Mouse (Mus musculus) liver, embryonic 15.5 days (tissue): ENCODE measurements around the gene Brinp2. TPM values are rescaled to one million over a fixed set of nuclear protein-coding genes. Genes with fewer than 3 reads are reported as not detected.

ENCODE experiments used
- ATAC-seq: fragments of 200-750 bp; cut with Nextera tagmentation; 2 replicates; pipeline ENCODE4 v1.8.0; 2017; ENCODE audit warnings: moderate number of reproducible peaks, mild to moderate bottlenecking, moderate library complexity; ENCODE audit not compliant: insufficient read depth
- H3K27ac ChIP-seq: fragments of 300-500 bp; sonication (generic); replicated peaks from 2 replicates; pipeline ENCODE4 v1.5.1; 2015; ENCODE audit warnings: mild to moderate bottlenecking, inconsistent platforms
- H3K27me3 ChIP-seq: fragments of 300-500 bp; sonication (generic); 2 replicates; pipeline ENCODE4 v1.6.1; 2015; ENCODE audit warnings: mild to moderate bottlenecking, inconsistent platforms
- H3K36me3 ChIP-seq: fragments of 300-500 bp; sonication (generic); replicated peaks from 2 replicates; pipeline ENCODE4 v1.6.1; 2015; ENCODE audit warnings: moderate library complexity, mild to moderate bottlenecking, inconsistent platforms
- H3K4me1 ChIP-seq: fragments of 300-500 bp; sonication (generic); replicated peaks from 2 replicates; pipeline ENCODE4 v1.6.1; 2015; ENCODE audit warnings: inconsistent platforms
- H3K4me2 ChIP-seq: fragments of 300-500 bp; sonication (generic); 2 replicates; pipeline ENCODE4 v1.6.1; 2015; ENCODE audit warnings: moderate library complexity, mild to moderate bottlenecking, inconsistent platforms
- H3K4me3 ChIP-seq: fragments of 300-500 bp; sonication (generic); replicated peaks from 2 replicates; pipeline ENCODE4 v1.5.1; 2015; ENCODE audit warnings: mild to moderate bottlenecking, inconsistent platforms
- H3K9ac ChIP-seq: fragments of 300-500 bp; sonication (generic); 2 replicates; pipeline ENCODE4 v1.6.1; 2015; ENCODE audit warnings: moderate library complexity, mild to moderate bottlenecking, inconsistent platforms
- H3K9me3 ChIP-seq: fragments of 300-500 bp; sonication (generic); replicated peaks from 2 replicates; pipeline ENCODE4 v1.6.1; 2016; ENCODE audit warnings: inconsistent platforms
- WGBS: fragments of 180-500 bp; shearing (Covaris S2); methylation state at CpG from one replicate; pipeline ENCODE4 v1.1.7; 2015; ENCODE audit warnings: mixed read lengths; ENCODE audit not compliant: insufficient replicate concordance; 5-methylcytosine and 5-hydroxymethylcytosine counted together
- polyA plus RNA-seq: library from polyadenylated mRNA; unstranded; fragments of >200 nt; fragmentation: Nextera tagmentation; extraction: Ambion mirVana; gene quantifications from 2 replicates; pipeline ENCODE4 v1.2.1, GENCODE M21; 2015

Brinp2 gene
- polyA plus RNA-seq, 1 experiment from 2014 or later = 0.05 TPM

DNA sequence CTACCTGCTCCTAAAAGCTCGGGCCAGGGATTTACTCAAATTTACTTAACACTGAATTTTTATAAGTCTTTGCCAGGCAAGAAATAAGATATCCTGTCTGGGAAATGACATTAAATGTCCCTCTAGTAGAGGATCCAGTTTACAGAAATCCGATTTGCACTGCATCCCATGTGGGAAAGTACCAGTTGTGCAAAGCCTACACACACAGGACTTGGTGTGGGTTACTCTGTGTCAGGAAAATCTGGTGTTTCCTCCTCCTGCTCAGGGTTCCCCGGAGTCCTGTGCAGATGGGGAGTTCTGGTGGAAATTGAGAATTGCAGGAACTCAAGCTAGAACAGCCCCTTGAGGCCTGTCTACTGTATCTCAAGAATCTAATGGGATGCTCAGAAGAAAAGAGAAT, 70.9 kb downstream of the Brinp2 start:
- no peak overlapping the region for H3K9ac ChIP-seq
- H3K27me3 ChIP-seq = no peaks in the 10 kb centered on the region
- H3K4me3 ChIP-seq = no peak overlapping the region
- H3K36me3 ChIP-seq = no peaks in the 10 kb centered on the region
- ATAC-seq = no peak
- H3K9me3 ChIP-seq = no peaks in the 10 kb centered on the region
- H3K4me2 ChIP-seq = no peak overlapping the region
- no peak overlapping the region for H3K27ac ChIP-seq
- WGBS = 43% methylated on average over 3 of the region's 3 CpGs
- H3K4me1 ChIP-seq = no peaks in the 10 kb centered on the region

DNA sequence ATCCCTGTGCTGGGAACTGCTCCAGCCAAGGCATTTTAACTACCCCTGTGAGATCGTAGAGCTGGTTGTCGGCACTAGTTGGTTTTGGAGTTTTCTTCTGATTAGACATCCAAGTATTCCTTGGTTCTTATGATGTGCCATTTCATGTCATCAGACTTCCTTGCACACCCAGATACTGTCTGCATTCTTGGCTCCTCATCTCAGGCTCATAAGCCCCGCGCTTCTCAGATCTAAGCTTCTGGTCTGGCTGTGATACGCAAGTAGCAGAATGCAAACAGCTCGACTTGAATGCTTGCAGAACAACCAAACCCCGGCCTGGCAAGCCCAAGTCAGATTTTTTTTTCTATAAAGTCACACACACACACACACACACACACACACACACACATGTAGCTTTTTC, 72.3 kb downstream of the Brinp2 start:
- H3K36me3 ChIP-seq = no peaks in the 10 kb centered on the region
- H3K9me3 ChIP-seq = no peaks in the 10 kb centered on the region
- 69% methylated on average over 7 of the region's 7 CpGs for WGBS
- no peak overlapping the region for H3K27ac ChIP-seq
- H3K9ac ChIP-seq = no peak overlapping the region
- no peaks in the 10 kb centered on the region for H3K4me1 ChIP-seq
- H3K4me3 ChIP-seq = no peak overlapping the region
- ATAC-seq = no peak
- H3K27me3 ChIP-seq = no peaks in the 10 kb centered on the region
- no peak overlapping the region for H3K4me2 ChIP-seq

DNA sequence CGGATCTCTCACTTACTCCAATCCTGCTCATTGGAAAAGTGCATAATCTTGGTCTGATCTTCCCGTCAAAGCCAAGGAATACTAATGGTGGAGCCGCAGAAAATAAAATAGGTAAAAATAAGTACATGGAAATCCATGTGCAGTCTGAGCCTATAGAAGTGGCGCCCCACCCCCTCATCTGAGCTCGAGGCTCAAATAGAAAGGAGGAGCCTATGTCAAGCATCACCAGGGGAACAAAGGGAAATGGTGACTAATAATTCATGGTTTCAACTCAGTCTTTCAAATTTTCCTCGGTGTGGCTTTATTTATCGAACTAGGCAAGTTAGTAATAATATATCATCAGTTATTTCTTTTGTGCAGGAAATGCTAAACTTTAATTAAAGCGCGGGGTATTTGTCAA, 84.1 kb downstream of the Brinp2 start:
- 67% methylated on average over 9 of the region's 9 CpGs for WGBS
- no peaks in the 10 kb centered on the region for H3K9me3 ChIP-seq
- no peak overlapping the region for H3K27ac ChIP-seq
- H3K4me3 ChIP-seq = no peak overlapping the region
- H3K9ac ChIP-seq = no peak overlapping the region
- no peak overlapping the region for H3K4me2 ChIP-seq
- H3K36me3 ChIP-seq = no peaks in the 10 kb centered on the region
- H3K27me3 ChIP-seq = no peaks in the 10 kb centered on the region
- no peaks in the 10 kb centered on the region for H3K4me1 ChIP-seq
- ATAC-seq = no peak

GRCm38 (mm10) chr1:158267020-158267571, 89.0 kb downstream of the Brinp2 start:
- Histone ChIP-seq H3K36me3 (no peaks in the 10 kb centered on the region), H3K27ac (no peak overlapping the region), H3K4me3 (no peak overlapping the region), H3K4me2 (no peak overlapping the region), H3K9ac (no peak overlapping the region), H3K9me3 (no peaks in the 10 kb centered on the region), H3K27me3 (no peaks in the 10 kb centered on the region), H3K4me1 (no peaks in the 10 kb centered on the region)
- ATAC-seq = no peak
- WGBS = 42% methylated on average over 8 of the region's 8 CpGs

- H3K9ac ChIP-seq = no peak overlapping the region
- no peaks in the 10 kb centered on the region for H3K9me3 ChIP-seq
- no peaks in the 10 kb centered on the region for H3K36me3 ChIP-seq
- ATAC-seq = no peak
- WGBS = 54% methylated on average over 3 of the region's 3 CpGs
- H3K27ac ChIP-seq = no peak overlapping the region
- no peak overlapping the region for H3K4me3 ChIP-seq
- H3K4me1 ChIP-seq = no peaks in the 10 kb centered on the region
- no peak overlapping the region for H3K4me2 ChIP-seq
- H3K27me3 ChIP-seq = no peaks in the 10 kb centered on the region
Observed at GRCm38 (mm10) chr1:158266293-158267019, 89.7 kb downstream of the Brinp2 start.

GRCm38 (mm10) chr1:158259516-158260235, 96.5 kb downstream of the Brinp2 start:
- WGBS = 69% methylated on average over 5 of the region's 5 CpGs
- Histone ChIP-seq H3K36me3 (no peaks in the 10 kb centered on the region), H3K27me3 (no peaks in the 10 kb centered on the region), H3K9me3 (no peaks in the 10 kb centered on the region), H3K4me3 (no peak overlapping the region), H3K4me1 (no peaks in the 10 kb centered on the region), H3K4me2 (no peak overlapping the region), H3K27ac (no peak overlapping the region), H3K9ac (no peak overlapping the region)
- no peak for ATAC-seq

- Histone ChIP-seq H3K27ac (no peak overlapping the region), H3K27me3 (no peaks in the 10 kb centered on the region), H3K4me2 (no peak overlapping the region), H3K4me1 (no peaks in the 10 kb centered on the region), H3K36me3 (no peaks in the 10 kb centered on the region), H3K9me3 (no peaks in the 10 kb centered on the region), H3K9ac (no peak overlapping the region), H3K4me3 (no peak overlapping the region)
- ATAC-seq = no peak
- WGBS = 62% methylated on average over 6 of the region's 6 CpGs
Observed at GRCm38 (mm10) chr1:158258685-158259292, 97.3 kb downstream of the Brinp2 start.

DNA sequence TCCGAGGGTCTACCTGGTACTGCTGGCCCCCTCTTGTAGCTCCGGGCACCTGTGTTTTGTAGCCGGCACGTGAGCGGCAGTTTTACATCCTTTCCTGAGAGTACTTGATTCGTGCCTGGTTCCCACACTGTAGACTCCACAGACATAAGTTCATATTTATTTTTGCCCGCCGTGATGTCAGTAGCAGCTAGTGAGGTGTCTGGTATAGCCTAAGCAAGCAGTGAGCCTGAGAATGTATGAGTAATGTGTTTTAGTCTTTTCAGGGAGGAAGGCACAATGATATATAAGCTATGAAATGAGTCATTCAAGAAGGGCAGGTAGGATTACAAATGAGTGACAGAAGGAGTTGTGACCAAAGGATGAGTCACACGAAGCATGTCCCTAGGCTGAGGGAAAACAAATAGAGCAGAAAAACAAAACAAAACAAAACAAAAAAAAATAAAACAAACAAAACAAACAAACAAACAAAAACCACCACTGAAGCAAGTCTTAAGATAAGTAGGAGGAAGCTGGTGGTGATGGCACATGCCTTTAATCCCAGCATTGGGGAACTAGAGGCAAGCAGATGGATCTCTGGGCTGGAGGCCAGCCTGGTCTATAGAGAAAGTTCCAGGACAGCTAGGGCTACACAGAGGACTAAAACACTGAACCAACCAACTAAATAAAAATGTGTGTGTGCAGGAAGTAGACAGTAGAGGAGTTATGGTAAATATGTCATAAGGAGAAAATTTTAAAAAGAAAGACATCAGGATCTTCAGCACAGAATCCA, 100.0 kb downstream of the Brinp2 start:
- Histone ChIP-seq H3K27me3 (no peaks in the 10 kb centered on the region), H3K4me3 (no peak overlapping the region), H3K4me1 (no peaks in the 10 kb centered on the region), H3K9me3 (no peaks in the 10 kb centered on the region), H3K27ac (no peak overlapping the region), H3K4me2 (no peak overlapping the region), H3K36me3 (no peaks in the 10 kb centered on the region), H3K9ac (no peak overlapping the region)
- WGBS = 69% methylated on average over 9 of the region's 9 CpGs
- no peak for ATAC-seq

DNA sequence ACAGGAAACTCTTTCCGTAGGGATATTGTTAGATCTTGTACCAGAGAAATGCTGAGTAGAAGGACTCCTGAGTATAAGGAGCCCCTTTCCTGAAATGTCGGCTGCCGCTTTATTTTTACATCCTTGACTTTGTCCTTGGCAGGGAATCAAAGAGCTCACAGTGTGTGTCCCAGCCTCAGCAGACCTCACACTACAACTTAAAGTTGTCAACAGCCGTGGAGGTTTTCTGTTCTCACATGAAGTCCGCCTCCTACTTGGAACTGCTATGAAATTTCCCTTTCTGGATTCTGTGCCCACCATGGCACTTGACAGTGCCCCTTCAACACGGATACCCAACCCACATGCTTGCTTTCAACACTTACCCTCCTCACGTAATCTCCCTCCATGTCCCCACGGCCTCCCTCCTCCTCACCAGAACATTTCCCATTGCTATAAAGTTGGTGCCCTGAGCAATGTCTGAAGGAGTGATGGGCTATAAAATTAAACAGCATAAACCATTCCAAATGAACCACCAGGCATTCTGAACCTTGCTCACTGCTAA, 103.4 kb downstream of the Brinp2 start:
- no peaks in the 10 kb centered on the region for H3K9me3 ChIP-seq
- no peak for ATAC-seq
- 64% methylated on average over 8 of the region's 8 CpGs for WGBS

GRCm38 (mm10) chr1:158248266-158248665, 107.9 kb downstream of the Brinp2 start:
- H3K4me2 ChIP-seq = no peak overlapping the region
- WGBS = 74% methylated on average over 3 of the region's 3 CpGs
- no peak overlapping the region for H3K4me3 ChIP-seq
- no peaks in the 10 kb centered on the region for H3K4me1 ChIP-seq
- ATAC-seq = no peak
- no peaks in the 10 kb centered on the region for H3K27me3 ChIP-seq
- H3K27ac ChIP-seq = no peak overlapping the region
- no peaks in the 10 kb centered on the region for H3K36me3 ChIP-seq
- no peaks in the 10 kb centered on the region for H3K9me3 ChIP-seq
- H3K9ac ChIP-seq = no peak overlapping the region

More for the DNA sequence above, 103.4 kb downstream of the Brinp2 start:
- Histone ChIP-seq H3K36me3 (no peaks in the 10 kb centered on the region), H3K4me2 (no peak overlapping the region), H3K27me3 (no peaks in the 10 kb centered on the region), H3K9ac (no peak overlapping the region), H3K27ac (no peak overlapping the region), H3K4me3 (no peak overlapping the region), H3K4me1 (no peaks in the 10 kb centered on the region)
